Mouse (Mus musculus): Measurements from ENCODE around the gene Zic2.

GRCm38 (mm10) chr14:122453996-122454738 lies 21.1 kb upstream of the Zic2 start:
- TF ChIP-seq CTCF (IDR thresholded peaks at IDR 0.05; ENCODE audit: extremely low read depth, insufficient read depth, low read length) (no peak), POLR2A (IDR thresholded peaks at IDR 0.05; ENCODE audit: extremely low read depth, insufficient read depth, low read length) (no peak)

All from cortical plate, adult 2 months (tissue).